Mouse (Mus musculus): Measurements from ENCODE around the gene Dnah6.

The Dnah6 gene

GRCm38 (mm10) chr6:73026898-73027297 is 194.6 kb downstream of the Dnah6 start:
- DNase-seq (ENCODE audit: low read depth) = no peak

GRCm38 (mm10) chr6:73020061-73020460 is 201.4 kb downstream of the Dnah6 start:
- DNase-seq (ENCODE audit: low read depth) = peak; percentile 40

DNA sequence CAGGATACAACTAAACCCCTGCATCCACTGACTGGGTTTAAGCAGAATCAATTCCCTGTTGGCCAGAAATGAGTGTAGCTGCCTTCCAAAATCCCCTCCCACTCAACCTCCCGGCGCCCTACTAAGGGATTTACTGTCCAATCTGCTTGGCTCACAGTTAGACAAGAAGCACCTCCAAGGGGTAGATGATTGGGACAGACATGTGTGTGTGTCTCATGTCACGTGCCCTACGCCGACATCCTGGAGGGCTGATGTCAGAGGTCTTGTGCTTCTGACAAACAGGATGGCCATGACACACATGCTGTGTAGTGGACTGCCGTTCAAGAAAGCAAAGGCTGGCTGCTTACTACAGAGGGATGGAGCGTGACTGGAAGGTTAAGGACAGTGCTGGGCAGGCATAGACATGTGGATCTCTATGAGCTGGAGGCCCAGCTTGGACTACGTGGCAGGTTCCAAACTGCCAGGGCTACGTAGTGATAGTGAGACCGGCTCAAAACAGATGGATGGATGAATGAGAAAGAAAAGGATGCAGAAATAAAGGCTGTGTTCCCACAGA is 202.6 kb downstream of the Dnah6 start:
- DNase-seq (ENCODE audit: low read depth) = no peak

GRCm38 (mm10) chr6:73014317-73015160 is 206.9 kb downstream of the Dnah6 start:
- no peak for DNase-seq (ENCODE audit: low read depth)

- peak; percentile 32 for DNase-seq (ENCODE audit: low read depth)
Measured at GRCm38 (mm10) chr6:73012931-73013330, 208.5 kb downstream of the Dnah6 start.

GRCm38 (mm10) chr6:73011827-73012226 is 209.6 kb downstream of the Dnah6 start:
- DNase-seq (ENCODE audit: low read depth) = no peak

- DNase-seq (ENCODE audit: low read depth) = peak; percentile 64
Measured at GRCm38 (mm10) chr6:73010073-73010472, 211.4 kb downstream of the Dnah6 start.

DNA sequence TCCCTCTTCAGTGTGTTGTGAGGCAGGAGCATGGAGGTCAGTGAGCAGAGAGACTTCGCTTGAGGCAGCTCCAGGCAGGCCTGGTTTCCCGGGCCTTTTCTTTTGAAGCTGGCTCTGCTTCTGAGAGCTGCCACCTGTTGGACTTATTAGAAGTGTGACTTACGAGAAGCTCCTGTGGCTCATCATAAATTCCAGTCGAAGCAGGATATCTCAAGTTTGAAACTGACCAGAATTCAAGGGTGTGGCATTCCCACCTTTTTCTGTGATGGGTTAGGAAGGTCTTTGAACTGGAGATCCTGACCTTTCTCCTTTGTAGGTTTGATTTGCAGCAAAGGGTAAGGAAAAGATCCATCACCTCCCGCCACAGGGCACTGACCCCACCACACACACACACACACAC is 217.8 kb downstream of the Dnah6 start:
- DNase-seq (ENCODE audit: low read depth) = no peak

- no peak for DNase-seq (ENCODE audit: low read depth)
Measured at GRCm38 (mm10) chr6:73002391-73002790, 219.1 kb downstream of the Dnah6 start.

DNA sequence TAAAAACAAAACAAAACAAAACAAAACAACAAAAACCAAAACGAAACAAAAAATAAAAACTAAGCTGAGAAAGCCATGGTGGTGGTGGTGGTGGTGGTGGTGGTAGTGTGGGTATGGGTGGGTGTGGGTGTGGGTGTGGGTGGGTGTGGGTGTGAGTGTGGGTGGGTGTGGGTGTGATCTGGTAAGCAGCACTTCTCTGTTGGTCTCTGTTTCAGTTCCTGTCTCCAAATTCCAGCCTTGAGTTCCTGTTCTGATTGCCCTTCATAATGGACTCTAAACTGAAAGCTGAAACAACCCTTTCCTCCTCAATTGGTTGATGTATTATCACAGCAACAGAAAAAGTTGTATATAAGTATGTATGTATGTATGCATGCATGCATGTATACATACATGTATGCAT is 222.6 kb downstream of the Dnah6 start:
- DNase-seq (ENCODE audit: low read depth) = no peak

DNA sequence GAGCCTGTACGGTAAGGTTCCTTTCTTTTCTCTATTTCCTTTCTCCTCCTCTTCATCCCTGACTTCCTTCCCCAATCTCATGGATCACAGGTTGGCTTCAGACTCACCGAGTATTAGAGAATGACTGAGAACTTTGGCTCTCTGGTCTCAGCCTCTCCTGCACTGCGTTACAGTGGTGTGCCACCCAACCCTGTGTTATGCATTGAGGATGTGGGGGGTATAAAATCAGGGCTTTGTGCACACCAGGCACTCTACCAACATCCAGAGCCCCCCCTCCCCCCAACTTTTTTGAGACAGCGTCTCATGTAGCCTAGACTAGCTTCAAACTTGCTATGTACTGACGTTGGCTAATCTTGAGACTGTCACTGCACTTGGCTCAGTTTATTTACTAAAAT is 227.8 kb downstream of the Dnah6 start:
- no peak for DNase-seq (ENCODE audit: low read depth)

DNA sequence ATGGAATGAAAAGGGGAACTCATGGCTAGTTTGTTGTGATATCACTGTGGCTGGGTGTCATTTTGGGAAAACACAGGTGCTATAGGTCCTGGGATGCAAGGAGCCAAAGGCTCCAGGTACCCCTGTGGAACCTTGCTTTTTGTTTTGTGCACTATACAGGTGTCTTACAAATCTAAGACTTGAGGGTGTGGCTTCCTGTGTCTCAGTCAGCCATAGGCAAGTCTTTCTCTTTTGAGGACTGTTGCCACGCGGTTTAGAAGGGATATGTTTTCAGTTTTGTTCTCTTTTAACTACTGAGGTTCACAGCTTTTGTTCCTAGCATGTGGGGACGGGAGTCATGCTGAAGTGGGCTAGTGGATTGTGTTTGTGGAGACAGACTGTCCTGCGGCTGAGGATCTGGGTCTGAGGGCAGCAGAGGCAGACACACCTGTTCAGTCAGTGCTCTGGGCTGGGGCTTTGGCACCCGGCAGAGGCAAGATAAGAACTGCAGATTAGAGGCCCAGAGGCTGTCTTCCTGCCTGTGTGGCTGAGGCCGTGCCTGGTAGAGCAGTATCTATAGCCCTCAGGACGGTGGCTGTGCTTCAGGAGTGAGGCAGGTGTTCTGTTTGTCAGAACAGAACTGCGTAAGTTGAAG is 228.3 kb downstream of the Dnah6 start:
- no peak for DNase-seq (ENCODE audit: low read depth)

DNA sequence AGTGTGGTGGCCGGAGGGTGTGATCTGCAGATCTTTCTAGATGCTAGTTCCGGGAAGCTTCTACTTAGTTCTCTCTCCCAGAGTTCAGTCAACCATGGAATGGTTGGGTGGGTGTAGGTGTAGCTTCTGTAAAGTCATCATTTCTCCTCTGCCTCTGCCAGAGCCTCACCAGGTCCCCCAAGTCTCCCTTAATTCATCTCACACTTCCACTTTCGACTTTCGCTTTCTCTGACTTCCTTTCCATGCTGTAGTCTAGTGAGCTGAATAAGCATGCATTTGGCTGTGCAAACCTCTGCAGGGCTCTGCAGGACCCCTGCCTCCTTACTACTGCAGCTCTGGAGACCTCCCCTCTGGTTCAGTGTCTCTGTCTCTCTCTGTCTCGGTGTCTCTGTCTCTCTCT is 231.2 kb downstream of the Dnah6 start:
- no peak for DNase-seq (ENCODE audit: low read depth)

GRCm38 (mm10) chr6:72989028-72989736 is 232.3 kb downstream of the Dnah6 start:
- DNase-seq (ENCODE audit: low read depth) = peak; percentile 41

DNA sequence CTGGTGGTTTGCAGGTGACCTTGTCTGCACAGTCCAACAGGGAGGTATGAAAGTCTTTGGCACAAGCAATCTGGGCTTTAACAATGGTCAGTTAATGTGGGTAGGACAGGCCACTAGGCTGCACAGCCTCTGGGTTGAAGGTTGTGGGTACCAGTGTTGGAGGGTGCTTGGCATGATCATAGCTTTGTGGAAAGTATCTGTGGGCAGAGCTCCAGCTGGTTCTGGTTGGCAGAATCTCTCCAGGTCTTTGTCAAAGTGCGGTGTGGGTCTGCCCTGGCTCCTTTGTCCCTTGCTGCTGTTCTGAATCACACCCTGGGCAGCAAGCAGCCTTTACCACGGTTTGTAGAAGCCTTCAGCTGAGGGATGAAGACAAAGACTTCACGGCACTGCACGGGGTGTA is 238.9 kb downstream of the Dnah6 start:
- DNase-seq (ENCODE audit: low read depth) = no peak

DNA sequence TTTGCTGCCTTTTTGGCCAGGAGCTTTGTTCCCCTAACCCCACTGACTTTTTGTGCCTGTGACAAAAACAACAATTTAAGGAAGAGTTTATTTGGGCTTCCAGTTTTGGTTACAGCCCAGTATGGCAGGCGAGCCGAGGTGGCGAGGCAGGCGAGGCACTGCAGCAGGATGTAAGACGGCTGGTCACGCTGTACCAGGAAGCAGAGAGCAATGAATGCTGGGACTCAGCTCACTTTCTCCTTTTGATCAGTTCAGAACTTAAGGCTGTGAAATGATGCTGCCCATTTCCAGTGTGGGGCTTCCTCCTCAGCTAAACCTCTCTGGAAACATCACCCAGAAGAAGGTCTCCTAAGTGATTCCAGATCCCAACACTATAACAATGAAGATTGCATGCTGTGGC is 239.6 kb downstream of the Dnah6 start:
- no peak for DNase-seq (ENCODE audit: low read depth)

DNA sequence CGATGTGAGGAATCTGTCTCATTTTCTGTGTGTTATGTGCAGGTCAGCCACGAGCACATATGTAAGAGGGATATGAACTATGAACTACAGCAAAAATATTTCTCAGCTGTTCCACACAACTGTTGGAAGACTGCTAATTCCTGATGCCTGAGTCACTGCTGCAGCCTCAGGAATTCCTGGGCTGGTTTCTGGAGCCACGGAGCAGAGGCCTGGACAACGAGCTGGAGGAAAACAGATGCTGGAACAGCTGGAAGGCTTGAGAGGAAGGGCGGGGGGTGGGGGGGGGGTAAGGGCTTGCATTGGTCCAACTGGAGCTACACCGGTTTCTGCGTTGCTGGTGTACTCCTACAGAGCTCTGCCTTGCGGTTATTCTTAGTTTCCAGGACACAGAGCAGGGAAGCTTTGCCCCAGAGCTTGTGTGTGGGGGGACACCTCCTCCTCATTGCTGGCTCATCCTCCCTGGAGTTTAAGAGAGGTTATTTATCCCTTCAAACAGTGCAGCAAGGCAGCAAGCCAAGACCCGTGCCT is 240.3 kb downstream of the Dnah6 start:
- no peak for DNase-seq (ENCODE audit: low read depth)

GRCm38 (mm10) chr6:72976866-72977265 is 244.6 kb downstream of the Dnah6 start:
- no peak for DNase-seq (ENCODE audit: low read depth)

GRCm38 (mm10) chr6:72971074-72971473 is 250.4 kb downstream of the Dnah6 start:
- no peak for DNase-seq (ENCODE audit: low read depth)

DNA sequence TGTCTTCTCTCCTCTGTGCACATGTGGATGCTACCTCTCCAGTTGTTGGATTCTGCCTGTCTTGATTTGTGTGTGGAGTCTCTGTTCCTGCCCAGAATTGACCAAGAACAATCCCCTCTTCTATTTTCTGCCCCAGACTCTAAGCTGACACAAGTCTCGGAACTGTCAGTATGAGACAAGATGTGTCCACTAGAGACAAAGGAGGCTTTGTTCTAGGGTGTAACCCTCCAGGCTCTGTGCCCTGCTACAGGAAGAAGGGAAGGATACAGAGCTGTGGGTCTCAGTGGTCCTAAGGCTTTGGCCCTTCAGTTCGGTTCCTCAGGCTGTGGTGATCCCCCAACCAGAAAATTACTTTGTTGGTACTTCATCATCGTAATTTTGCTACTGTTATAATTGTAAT is 251.7 kb downstream of the Dnah6 start:
- no peak for DNase-seq (ENCODE audit: low read depth)
